Mouse (Mus musculus) right cerebral cortex, postnatal 10 days (tissue): ENCODE measurements at regions not wholly inside any gene's neighbourhood (a gene's known extent, or its start where the extent isn't known, plus 50 kb on each side); places are given as distances from the start of the nearest gene placed in this dataset.

Experiments
- DNase-seq, 2 experiments: peaks; one replicate each; pipeline ENCODE4 v3.0.0; 2021; ENCODE audit warnings: low spot score in 2 of 2

GRCm38 (mm10) chr9:117693001-117693400 is 63.3 kb upstream of the Rbms3 start:
- DNase-seq: no peak

- no peak for DNase-seq
Measured at GRCm38 (mm10) chr9:117692486-117692885, 62.8 kb upstream of the Rbms3 start.

- no peak for DNase-seq
Measured at GRCm38 (mm10) chr9:117689946-117690345, 60.2 kb upstream of the Rbms3 start.
